Mouse (Mus musculus) lung, adult 2 months (tissue): Measurements from ENCODE around the gene Gm10160.

Source experiments
- CTCF ChIP-seq: fragments of 200-500 bp; IDR thresholded peaks from 2 replicates; pipeline ENCODE4 v1.5.1; 2011; ENCODE audit warnings: mild to moderate bottlenecking, low read length, control low read depth; ENCODE audit not compliant: insufficient read depth
- POLR2A ChIP-seq: fragments of 200-500 bp; IDR thresholded peaks from 2 replicates; pipeline ENCODE4 v1.6.1; 2011; ENCODE audit warnings: low read depth, mild to moderate bottlenecking, control low read depth, low read length, borderline replicate concordance; ENCODE audit errors: extremely low read depth

DNA sequence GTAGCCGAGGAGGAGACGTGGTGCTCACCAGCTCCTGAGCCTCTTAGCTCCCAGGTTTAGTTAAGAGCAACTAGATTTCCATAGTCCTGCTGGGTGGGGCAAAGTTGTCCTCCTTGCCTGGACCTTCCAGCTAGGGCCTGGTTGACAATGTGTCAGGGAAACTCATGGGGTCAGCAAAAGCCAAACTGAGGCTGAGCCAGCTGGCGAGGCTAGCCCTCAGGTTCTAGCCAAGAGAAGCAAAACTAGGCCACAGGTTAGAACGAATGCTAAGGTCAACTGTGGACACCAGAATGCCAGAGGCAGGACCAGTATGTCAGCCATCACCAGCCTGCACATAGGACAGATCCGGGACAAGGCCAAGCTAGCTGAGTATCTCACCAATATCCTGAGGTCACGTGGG lies 14.2 kb downstream of the Gm10160 start:
- no peak for TF ChIP-seq POLR2A
- no peak for TF ChIP-seq CTCF
